Mouse (Mus musculus): ENCODE results near the gene Plce1.
"Not testable (repeated sequence)": the region's sequence is repeated elsewhere in the genome, so short reads cannot be mapped to it uniquely, and the experiment has no call there.

Plce1 gene

GRCm38 (mm10) chr19:38639050-38639449, 158.1 kb downstream of the Plce1 start:
- DNase-seq (ENCODE audit: low spot score in 2 of 2), result no peak

GRCm38 (mm10) chr19:38639805-38640204, 158.9 kb downstream of the Plce1 start:
- no peak for DNase-seq (ENCODE audit: low spot score in 2 of 2)

DNA sequence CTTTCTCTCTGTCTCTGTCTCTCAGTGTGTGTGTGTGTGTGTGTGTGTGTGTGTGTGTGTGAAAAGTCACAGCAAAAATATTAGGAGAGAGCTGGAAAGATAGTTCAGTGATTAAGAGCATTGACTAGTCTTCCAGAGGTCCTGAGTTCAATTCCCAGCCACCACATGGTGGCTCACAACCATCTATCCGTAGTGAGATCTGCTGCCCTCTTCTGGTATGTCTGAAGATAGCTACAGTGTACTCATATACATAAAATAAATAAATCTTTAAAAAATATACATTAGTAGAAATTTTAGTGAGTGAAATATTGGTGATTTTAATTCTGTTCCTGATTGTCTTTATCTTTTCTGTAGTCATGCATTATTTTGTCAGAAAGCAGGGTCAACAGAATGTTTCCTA, 161.6 kb downstream of the Plce1 start:
- DNase-seq (ENCODE audit: low spot score in 2 of 2), result not testable (repeated sequence)

- DNase-seq (ENCODE audit: low spot score in 2 of 2), result no peak
Measured at GRCm38 (mm10) chr19:38644871-38645595, 164.1 kb downstream of the Plce1 start.

- DNase-seq (ENCODE audit: low spot score in 2 of 2), result no peak
Measured at GRCm38 (mm10) chr19:38657980-38658379, 177.1 kb downstream of the Plce1 start.

DNA sequence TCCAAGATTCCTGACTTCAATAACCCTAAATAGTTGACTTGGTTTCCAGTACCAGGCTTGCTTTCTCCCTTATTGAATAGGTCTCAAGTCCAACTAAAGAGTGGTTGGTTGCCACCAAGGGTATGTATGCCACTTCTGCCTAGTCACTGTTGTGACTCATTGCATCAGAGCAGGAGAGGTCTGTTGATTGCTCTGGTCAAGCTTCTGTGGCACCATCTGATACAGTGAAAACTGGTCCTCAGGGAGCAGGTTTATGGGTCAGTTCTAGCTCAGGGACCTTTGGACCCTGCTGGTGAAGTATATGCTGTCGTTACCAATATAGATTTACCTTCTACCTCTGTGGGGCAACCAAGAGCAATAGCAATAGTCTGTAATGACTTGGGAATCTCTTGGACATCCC, 184.5 kb downstream of the Plce1 start:
- DNase-seq (ENCODE audit: low spot score in 2 of 2), result no peak

DNA sequence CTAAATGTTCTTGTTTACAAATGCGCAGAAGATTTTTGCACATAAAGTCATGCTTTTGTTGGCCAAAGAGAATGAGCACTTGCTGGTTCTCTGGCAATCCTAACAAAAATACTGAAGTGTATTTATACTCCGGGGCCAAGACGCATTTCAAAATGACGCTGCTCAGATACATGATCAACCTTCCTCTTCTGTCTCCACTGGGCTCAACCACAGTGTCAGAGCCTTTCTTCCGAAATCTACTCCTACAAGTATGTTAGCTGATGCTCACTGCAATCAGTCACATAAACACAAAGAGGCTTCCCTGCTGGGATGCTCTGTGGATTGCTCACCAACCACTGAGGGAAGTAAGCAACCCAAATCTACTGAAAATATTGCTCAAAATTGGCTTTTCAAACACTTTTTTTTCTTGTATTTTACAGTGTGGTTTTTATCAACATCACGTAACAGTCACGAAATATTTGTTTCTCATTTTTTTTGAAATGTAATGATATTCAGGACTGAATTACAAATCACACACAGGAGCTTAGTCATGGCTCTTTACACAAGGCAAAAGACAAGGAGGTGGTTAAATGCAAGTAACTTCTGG, 191.2 kb downstream of the Plce1 start:
- no peak for DNase-seq (ENCODE audit: low spot score in 2 of 2)

GRCm38 (mm10) chr19:38673936-38674335, 193.0 kb downstream of the Plce1 start:
- no peak for DNase-seq (ENCODE audit: low spot score in 2 of 2)

- no peak for DNase-seq (ENCODE audit: low spot score in 2 of 2)
Measured at GRCm38 (mm10) chr19:38678655-38679054, 197.7 kb downstream of the Plce1 start.

DNA sequence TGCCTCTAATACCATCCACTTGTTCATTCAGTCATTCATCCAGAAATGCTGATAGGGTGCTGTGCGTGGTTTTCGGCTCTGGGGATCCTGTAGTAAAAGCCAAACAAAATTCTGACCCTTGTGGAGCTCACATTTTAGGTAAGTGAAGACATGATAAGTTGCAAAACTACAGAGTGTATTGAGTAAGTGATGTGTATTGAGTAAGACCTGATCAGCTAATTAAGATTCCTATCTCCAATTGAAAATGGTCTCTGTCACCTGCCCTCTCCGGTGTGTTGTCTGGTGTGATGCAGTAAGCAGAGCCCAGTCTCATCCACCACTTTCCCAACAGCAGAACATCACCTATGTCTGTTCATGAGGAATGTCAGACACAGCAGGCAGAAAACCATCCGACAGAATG, 198.6 kb downstream of the Plce1 start:
- DNase-seq (ENCODE audit: low spot score in 2 of 2), result no peak

DNA sequence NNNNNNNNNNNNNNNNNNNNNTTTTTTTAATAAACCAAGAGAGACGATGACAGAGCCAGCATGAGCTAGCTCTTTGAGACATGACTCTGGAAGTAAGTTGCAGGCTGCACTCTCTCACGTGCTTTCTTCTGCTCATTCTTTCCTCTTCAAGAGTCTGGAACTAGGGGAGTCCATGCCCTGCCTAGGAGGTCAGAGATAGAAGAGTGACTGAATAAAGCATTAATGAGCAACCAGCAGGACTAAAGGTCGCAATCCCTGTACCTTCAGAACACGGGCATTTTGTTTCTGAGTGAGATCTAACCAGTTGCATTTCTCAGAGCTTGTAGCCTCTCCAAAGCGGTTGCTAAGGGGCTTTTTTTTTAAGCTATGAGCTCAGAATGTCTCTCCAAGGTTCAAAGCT, 206.4 kb downstream of the Plce1 start:
- no peak for DNase-seq (ENCODE audit: low spot score in 2 of 2)

DNA sequence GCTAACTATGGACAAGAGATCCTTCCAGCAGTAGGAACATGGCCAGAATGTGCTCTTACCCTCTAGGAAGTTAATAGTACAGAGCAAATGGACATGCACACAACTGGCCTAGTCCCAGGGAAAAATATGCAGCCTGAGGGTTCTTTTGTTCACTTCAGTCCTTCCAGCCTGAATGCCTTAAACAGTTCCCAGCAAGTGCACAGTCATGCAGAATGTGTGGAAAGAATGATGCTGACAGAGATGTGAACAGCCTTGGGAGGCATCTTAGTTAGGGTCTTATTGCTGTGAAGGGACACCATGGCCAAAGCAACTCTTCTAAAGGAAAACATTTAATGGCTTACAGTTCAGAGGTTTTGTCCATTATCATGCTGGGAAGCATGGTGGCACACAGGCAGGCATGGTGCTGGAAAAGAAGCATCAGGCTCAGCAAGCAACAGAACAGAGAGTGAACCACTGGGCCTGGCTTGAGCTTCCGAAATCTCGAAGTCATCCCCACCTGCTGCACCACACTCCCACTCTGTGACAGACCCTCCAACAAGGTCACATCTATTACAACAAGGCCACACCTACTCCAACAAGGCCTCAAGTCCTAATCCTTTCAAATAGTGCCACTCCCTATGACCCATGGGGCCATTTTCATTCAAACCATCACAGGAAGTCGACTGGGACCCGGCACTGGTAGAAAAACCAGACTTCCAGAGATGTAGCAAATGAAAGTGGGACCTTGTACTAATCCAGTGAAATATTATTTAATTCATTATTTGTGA, 208.0 kb downstream of the Plce1 start:
- DNase-seq (ENCODE audit: low spot score in 2 of 2), result no peak

- DNase-seq (ENCODE audit: low spot score in 2 of 2), result no peak
Measured at GRCm38 (mm10) chr19:38690276-38690675, 209.4 kb downstream of the Plce1 start.

- DNase-seq (ENCODE audit: low spot score in 2 of 2), result no peak
Measured at GRCm38 (mm10) chr19:38691533-38691932, 210.6 kb downstream of the Plce1 start.

- no peak for DNase-seq (ENCODE audit: low spot score in 2 of 2)
Measured at GRCm38 (mm10) chr19:38693331-38693730, 212.4 kb downstream of the Plce1 start.

- no peak for DNase-seq (ENCODE audit: low spot score in 2 of 2)
Measured at GRCm38 (mm10) chr19:38693769-38694168, 212.9 kb downstream of the Plce1 start.

DNA sequence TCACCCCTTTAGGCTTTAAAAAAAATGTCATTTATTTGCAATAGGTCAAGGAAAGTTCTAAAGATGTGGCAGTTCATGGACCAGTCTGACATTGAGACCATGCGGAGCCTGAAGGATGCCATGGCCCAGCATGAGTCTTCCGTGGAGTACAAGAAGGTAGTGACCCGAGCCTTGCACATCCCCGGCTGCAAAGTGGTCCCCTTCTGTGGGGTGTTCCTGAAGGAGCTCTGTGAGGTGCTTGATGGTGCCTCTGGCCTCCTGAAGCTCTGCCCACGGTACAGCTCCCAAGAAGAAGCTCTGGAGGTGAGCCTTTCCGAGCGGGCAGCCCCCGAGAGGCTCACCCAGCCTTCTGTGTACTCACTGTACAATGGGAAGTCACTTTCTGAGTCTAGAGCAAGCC, 220.9 kb downstream of the Plce1 start:
- no peak for DNase-seq (ENCODE audit: low spot score in 2 of 2)

GRCm38 (mm10) chr19:38704742-38705141, 223.8 kb downstream of the Plce1 start:
- no peak for DNase-seq (ENCODE audit: low spot score in 2 of 2)

- DNase-seq (ENCODE audit: low spot score in 2 of 2), result no peak
Measured at GRCm38 (mm10) chr19:38705244-38705643, 224.3 kb downstream of the Plce1 start.

DNA sequence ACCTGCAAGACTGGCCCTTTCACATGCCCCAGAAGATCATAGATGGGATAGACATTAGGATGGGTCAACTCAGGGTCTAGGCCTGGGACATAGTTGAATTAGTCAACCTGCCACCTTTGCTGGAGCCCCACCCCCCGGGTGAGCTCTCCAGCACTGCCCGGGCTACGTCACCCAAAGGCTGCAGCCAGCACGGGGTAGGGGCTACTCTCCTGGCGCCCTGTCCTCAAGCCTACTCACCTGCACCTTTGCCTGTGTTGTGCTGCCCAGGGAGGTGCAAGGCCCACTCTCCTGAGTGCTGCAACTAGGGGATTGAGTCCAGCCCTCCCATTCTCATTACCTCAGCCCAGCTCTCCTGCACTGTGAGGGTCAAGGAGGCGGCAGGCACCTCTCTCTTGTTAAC, 225.5 kb downstream of the Plce1 start:
- no peak for DNase-seq (ENCODE audit: low spot score in 2 of 2)

DNA sequence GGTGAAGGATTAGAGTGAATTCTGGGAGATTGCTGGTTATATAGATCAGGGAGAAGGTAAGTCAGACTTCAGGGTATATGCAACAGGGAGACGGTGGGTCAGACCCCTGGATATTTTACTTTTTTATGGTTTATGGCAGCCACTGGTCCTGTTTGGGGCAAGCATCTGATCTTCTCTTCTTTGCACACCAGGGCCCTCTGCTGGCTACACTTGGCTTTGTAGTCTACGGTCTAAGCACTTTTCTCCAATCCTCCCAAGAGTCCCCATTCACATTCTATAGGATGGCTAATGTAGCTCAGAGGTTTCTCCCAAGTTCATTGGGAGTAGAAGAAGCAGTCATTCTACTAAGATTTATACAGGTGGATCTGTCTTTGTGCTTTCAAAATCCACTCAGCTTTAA, 228.5 kb downstream of the Plce1 start:
- DNase-seq (ENCODE audit: low spot score in 2 of 2), result no peak

DNA sequence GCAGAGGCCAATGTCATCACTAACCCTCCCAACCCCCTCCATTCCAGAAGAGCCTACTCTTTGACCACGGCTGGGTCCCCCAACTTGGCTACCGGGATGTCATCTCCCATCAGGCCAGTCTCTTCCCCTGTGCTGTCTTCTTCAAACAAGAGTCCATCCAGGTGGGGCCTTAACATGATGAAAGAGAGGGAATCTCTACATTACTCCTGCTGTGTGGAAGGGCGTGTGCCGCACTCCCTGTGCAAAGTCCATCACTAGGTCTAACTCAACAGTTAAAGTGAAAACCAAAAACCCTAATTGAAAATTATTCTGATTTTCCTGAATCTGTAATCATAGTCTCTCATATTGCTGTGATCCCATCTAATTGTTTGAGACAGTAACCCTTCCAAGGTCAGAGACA, 240.9 kb downstream of the Plce1 start:
- DNase-seq (ENCODE audit: low spot score in 2 of 2), result no peak

GRCm38 (mm10) chr19:38722982-38723381, 242.1 kb downstream of the Plce1 start:
- no peak for DNase-seq (ENCODE audit: low spot score in 2 of 2)
